Comparison of ENCODE assay signal across 22 mouse cellular contexts in genomic region chr2:90496680-90497074, GRCm38 (mm10).
DNase-seq lines count a peak whose midpoint lies in the region; ATAC-seq and TF ChIP-seq lines count a peak whose summit lies in the region.
"Had no signal": no experiment of that assay in that cellular context is flagged by ENCODE, and none has a peak within 500 bp of the region (broad histone marks: within the 10 kb centered on the region; RNA-seq: fewer than 3 reads in every experiment).

No protein-coding gene starts in this region.

- peaks cover 45% of the 10 kb centered on the region for H3K4me1 ChIP-seq in liver, embryonic 13.5 days (replicated peaks)
- H3K4me1 ChIP-seq in liver, embryonic 12.5 days, result peaks cover 47% of the 10 kb centered on the region
- peaks cover 13% of the 10 kb centered on the region for H3K4me1 ChIP-seq in thymus, adult 2 months (replicated peaks; ENCODE audit: control insufficient read depth, insufficient read depth, low read length)
- H3K4me1 ChIP-seq in midbrain, postnatal 0 days (ENCODE audit: insufficient read depth, low read length), result no peaks in the 10 kb centered on the region
- H3K4me1 ChIP-seq: heart, embryonic 12.5 days; midbrain, embryonic 12.5 days had no signal

- TF ChIP-seq POLR2A in thymus, adult 2 months (IDR thresholded peaks at IDR 0.05; ENCODE audit: control insufficient read depth, extremely low read depth, insufficient read depth, low read length, poor library complexity), result no peak

- TF ChIP-seq CTCF in thymus, adult 2 months (IDR thresholded peaks at IDR 0.05; ENCODE audit: borderline replicate concordance, control insufficient read depth, extremely low read depth, insufficient read depth, low read length, poor library complexity), result no peak
- no peak for TF ChIP-seq CTCF in midbrain, postnatal 0 days (IDR thresholded peaks at IDR 0.05)

- ATAC-seq in liver, embryonic 13.5 days (ENCODE audit: low read depth), result no peak
- ATAC-seq in liver, embryonic 12.5 days, result no peak
- ATAC-seq in inflammation-experienced regulatory T-cells, adult 6 months, result peak; percentile 79
- ATAC-seq in midbrain, postnatal 0 days (ENCODE audit: low FRiP score), result no peak
- ATAC-seq: forebrain, postnatal 0 days; hindbrain, embryonic 16.5 days had no signal

- 0 out of 2 replicates have a peak overlapping the region, but pooled peaks have one; percentile 4 for H3K27ac ChIP-seq in liver, embryonic 13.5 days
- H3K27ac ChIP-seq in liver, embryonic 12.5 days, result no peak overlapping the region
- peak overlapping the region; percentile 53; the same call in 1 of the 2 replicates for H3K27ac ChIP-seq in thymus, adult 2 months (ENCODE audit: control insufficient read depth, insufficient read depth, low read length)
- H3K27ac ChIP-seq in midbrain, postnatal 0 days (ENCODE audit: low read depth, low read length), result no peak overlapping the region
- H3K27ac ChIP-seq: forebrain, embryonic 10.5 days; hindbrain, embryonic 10.5 days; liver, embryonic 15.5 days; macrophage; midbrain, embryonic 12.5 days had no signal

- no peaks in the 10 kb centered on the region for H3K9me3 ChIP-seq in liver, embryonic 13.5 days (replicated peaks)
- H3K9me3 ChIP-seq in liver, embryonic 12.5 days (replicated peaks), result no peaks in the 10 kb centered on the region
- H3K9me3 ChIP-seq in midbrain, postnatal 0 days (ENCODE audit: low read length), result no peaks in the 10 kb centered on the region
- H3K9me3 ChIP-seq: forebrain, embryonic 10.5 days; heart, embryonic 12.5 days; hindbrain, embryonic 10.5 days; liver, embryonic 15.5 days; midbrain, embryonic 12.5 days had no signal

- no peak overlapping the region for H3K9ac ChIP-seq in liver, embryonic 13.5 days
- H3K9ac ChIP-seq in liver, embryonic 12.5 days, result no peak overlapping the region
- no peak overlapping the region for H3K9ac ChIP-seq in midbrain, postnatal 0 days (replicated peaks; ENCODE audit: low read length, poor library complexity, severe bottlenecking)
- H3K9ac ChIP-seq: forebrain, postnatal 0 days; heart, embryonic 12.5 days; liver, embryonic 15.5 days; midbrain, embryonic 12.5 days had no signal

- no peak for DNase-seq in liver, embryonic 13.5 days
- DNase-seq in thymus, adult 2 months, result peak; percentile 35
- no peak for DNase-seq in cerebellum, postnatal 25 days
- DNase-seq in midbrain, postnatal 0 days (ENCODE audit: low spot score), result no peak
- DNase-seq in urinary bladder, postnatal 25 days (ENCODE audit: low spot score), result no peak
- DNase-seq in spleen, adult 12 weeks (ENCODE audit: low spot score), result no peak
- DNase-seq: adrenal gland, postnatal 25 days; cerebellum, adult 9-10 months; forebrain, postnatal 0 days; heart, postnatal 10 days; kidney, postnatal 4 days; layer of hippocampus, adult 9-11 months; right cerebral cortex, postnatal 14 days had no signal

- H3K27me3 ChIP-seq in liver, embryonic 13.5 days, result no peaks in the 10 kb centered on the region
- no peaks in the 10 kb centered on the region for H3K27me3 ChIP-seq in liver, embryonic 12.5 days (replicated peaks)
- no peaks in the 10 kb centered on the region for H3K27me3 ChIP-seq in thymus, adult 2 months (ENCODE audit: control insufficient read depth, insufficient read depth, low read length)
- H3K27me3 ChIP-seq in midbrain, postnatal 0 days (ENCODE audit: insufficient read depth, low read length), result no peaks in the 10 kb centered on the region
- H3K27me3 ChIP-seq: heart, embryonic 12.5 days; liver, embryonic 15.5 days; midbrain, embryonic 12.5 days had no signal

- no peak overlapping the region for H3K4me3 ChIP-seq in liver, embryonic 13.5 days (replicated peaks)
- H3K4me3 ChIP-seq in liver, embryonic 12.5 days, result no peak overlapping the region
- H3K4me3 ChIP-seq in thymus, adult 2 months (ENCODE audit: control insufficient read depth, insufficient read depth, low read length), result no peak overlapping the region
- H3K4me3 ChIP-seq in midbrain, postnatal 0 days (ENCODE audit: low read depth, low read length), result no peak overlapping the region
- H3K4me3 ChIP-seq: forebrain, embryonic 10.5 days; heart, embryonic 12.5 days; hindbrain, embryonic 10.5 days; liver, embryonic 15.5 days; midbrain, embryonic 12.5 days had no signal

- no peak overlapping the region for H3K4me2 ChIP-seq in liver, embryonic 13.5 days
- no peak overlapping the region for H3K4me2 ChIP-seq in liver, embryonic 12.5 days
- H3K4me2 ChIP-seq in midbrain, postnatal 0 days (ENCODE audit: low read depth, low read length, poor library complexity, severe bottlenecking), result no peak overlapping the region
- H3K4me2 ChIP-seq: heart, embryonic 12.5 days; liver, embryonic 15.5 days; midbrain, embryonic 12.5 days had no signal

- WGBS in liver, embryonic 13.5 days (ENCODE audit: insufficient replicate concordance), result 67% methylated on average over 5 of the region's 5 CpGs
- 64% methylated on average over 5 of the region's 5 CpGs for WGBS in liver, embryonic 12.5 days (ENCODE audit: insufficient replicate concordance)
- WGBS in thymus, adult 2 months, result 47% methylated on average over 5 of the region's 5 CpGs
- 85% methylated on average over 5 of the region's 5 CpGs for WGBS in midbrain, postnatal 0 days

- no peaks in the 10 kb centered on the region for H3K36me3 ChIP-seq in liver, embryonic 13.5 days
- H3K36me3 ChIP-seq in liver, embryonic 12.5 days, result no peaks in the 10 kb centered on the region
- H3K36me3 ChIP-seq in thymus, adult 2 months (ENCODE audit: control insufficient read depth, insufficient read depth, low read length), result no peaks in the 10 kb centered on the region
- no peaks in the 10 kb centered on the region for H3K36me3 ChIP-seq in midbrain, postnatal 0 days (ENCODE audit: insufficient read depth, low read length)
- H3K36me3 ChIP-seq: forebrain, embryonic 10.5 days; heart, embryonic 12.5 days; hindbrain, embryonic 10.5 days; liver, embryonic 15.5 days; midbrain, embryonic 12.5 days had no signal

Comparison
In these comparisons a context has a peak if more than half of its experiments do, and no peak if none do; other contexts are left out.
1. H3K27ac ChIP-seq: peak in liver, embryonic 13.5 days (single experiment) and thymus, adult 2 months (single experiment); none in liver, embryonic 12.5 days (single experiment) and midbrain, postnatal 0 days (single experiment).